Mouse (Mus musculus) myocyte (in vitro differentiated cells): ENCODE data around the gene Snrnp27. TPM values are rescaled to one million over a fixed set of nuclear protein-coding genes. Genes with fewer than 3 reads are reported as not detected.

Experiments used
- H3K27me3 ChIP-seq: one replicate; pipeline ENCODE4 v1.6.1; 2011; ENCODE audit not compliant: control insufficient read depth, insufficient read depth, insufficient read length
- H3K36me3 ChIP-seq: one replicate; pipeline ENCODE4 v1.6.1; 2011; ENCODE audit not compliant: control insufficient read depth, insufficient read depth
- H3K4me2 ChIP-seq: one replicate; pipeline ENCODE4 v1.6.1; 2011; ENCODE audit warnings: low read depth, control low read depth
- H3K4me3 ChIP-seq: one replicate; pipeline ENCODE4 v1.5.1; 2011; ENCODE audit warnings: mild to moderate bottlenecking, control low read depth, moderate library complexity
- H3K79me2 ChIP-seq: one replicate; pipeline ENCODE4 v1.6.1; 2011; ENCODE audit not compliant: control insufficient read depth, insufficient read depth
- H3ac ChIP-seq: one replicate; pipeline ENCODE4 v1.6.1; 2011; ENCODE audit not compliant: control insufficient read depth, insufficient read length
- CEBPB ChIP-seq: IDR thresholded peaks from 2 replicates; pipeline ENCODE4 v1.6.1; 2011; ENCODE audit warnings: mild to moderate bottlenecking, moderate library complexity; ENCODE audit not compliant: poor library complexity, insufficient read depth, severe bottlenecking
- E2F4 ChIP-seq: IDR thresholded peaks from one replicate; pipeline ENCODE4 v1.6.1; 2011; ENCODE audit warnings: mild to moderate bottlenecking, control low read depth, moderate library complexity; ENCODE audit not compliant: insufficient read depth
- MAX ChIP-seq: IDR thresholded peaks from one replicate; pipeline ENCODE4 v1.6.1; 2011; ENCODE audit warnings: low read depth, mild to moderate bottlenecking, control low read depth
- MYOD1 ChIP-seq, 3 experiments: IDR thresholded peaks; one replicate each; pipeline ENCODE4 v1.6.1; 2011; ENCODE audit warnings: control low read depth in 2 of 3, low read depth in 2 of 3, mild to moderate bottlenecking in 2 of 3, moderate library complexity in 1 of 3; ENCODE audit not compliant: insufficient read length in 2 of 3, control insufficient read depth in 1 of 3
- MYOG ChIP-seq, 3 experiments: IDR thresholded peaks; one replicate each; pipeline ENCODE4 v1.6.1; 2011; ENCODE audit warnings: control low read depth in 2 of 3, low read depth in 2 of 3, mild to moderate bottlenecking in 2 of 3; ENCODE audit not compliant: insufficient read length in 2 of 3, control insufficient read depth in 1 of 3, insufficient read depth in 1 of 3
- POLR2A ChIP-seq: IDR thresholded peaks from one replicate; pipeline ENCODE4 v1.6.1; 2011; ENCODE audit warnings: low read depth, mild to moderate bottlenecking, control low read depth, moderate library complexity; ENCODE audit not compliant: insufficient read length
- POLR2AphosphoS2 ChIP-seq: IDR thresholded peaks from one replicate; pipeline ENCODE4 v1.6.1; 2011; ENCODE audit warnings: low read depth, control low read depth; ENCODE audit not compliant: insufficient read length
- REST ChIP-seq: IDR thresholded peaks from one replicate; pipeline ENCODE4 v1.6.1; 2011; ENCODE audit warnings: mild to moderate bottlenecking, control low read depth, moderate library complexity; ENCODE audit not compliant: insufficient read depth, insufficient read length
- SRF ChIP-seq: IDR thresholded peaks from one replicate; pipeline ENCODE4 v1.6.1; 2011; ENCODE audit warnings: low read depth; ENCODE audit not compliant: control insufficient read depth, insufficient read length
- TCF12 ChIP-seq: IDR thresholded peaks from one replicate; pipeline ENCODE4 v1.6.1; 2011; ENCODE audit warnings: mild to moderate bottlenecking, control low read depth; ENCODE audit not compliant: poor library complexity, insufficient read depth, severe bottlenecking
- TCF3 ChIP-seq: IDR thresholded peaks from one replicate; pipeline ENCODE4 v1.6.1; 2011; ENCODE audit warnings: low read depth, control low read depth; ENCODE audit not compliant: insufficient read length
- USF1 ChIP-seq: IDR thresholded peaks from one replicate; pipeline ENCODE4 v1.6.1; 2011; ENCODE audit warnings: low read depth, mild to moderate bottlenecking, control low read depth, moderate library complexity
- polyA plus RNA-seq: library from polyadenylated mRNA; unstranded; fragments of >200 nt; fragmentation: generic; extraction: Trizol; gene quantifications from one replicate; pipeline ENCODE4 v1.2.1, GENCODE M21; 2012; ENCODE audit warnings: missing spikeins

Gene Snrnp27
- polyA plus RNA-seq, 1 experiment = 53.8 TPM

GRCm38 (mm10) chr6:86678341-86678740 lies 6.0 kb downstream of the Snrnp27 start:
- Histone ChIP-seq H3ac (no peak overlapping the region), H3K79me2 (peaks cover 7% of the 10 kb centered on the region), H3K4me3 (no peak overlapping the region), H3K27me3 (no peaks in the 10 kb centered on the region), H3K36me3 (peaks cover 57% of the 10 kb centered on the region), H3K4me2 (no peak overlapping the region)
- TF ChIP-seq E2F4 (no peak), MYOD1 (IDR thresholded peaks at IDR 0.05; ENCODE audit: control insufficient read depth in 1 of 3, insufficient read length in 2 of 3, low read depth in 2 of 3) (no peak), CEBPB (no peak), TCF12 (no peak), SRF (no peak), POLR2A (no peak), POLR2AphosphoS2 (no peak), USF1 (no peak), REST (no peak), MAX (no peak), MYOG (IDR thresholded peaks at IDR 0.05; ENCODE audit: control insufficient read depth in 1 of 3, insufficient read depth in 1 of 3, insufficient read length in 2 of 3, low read depth in 2 of 3) (no peak), TCF3 (no peak)

GRCm38 (mm10) chr6:86670873-86671272 lies 13.4 kb downstream of the Snrnp27 start:
- Histone ChIP-seq H3K36me3 (peaks cover 30% of the 10 kb centered on the region), H3K27me3 (no peaks in the 10 kb centered on the region), H3K4me2 (no peak overlapping the region), H3K4me3 (no peak overlapping the region), H3ac (no peak overlapping the region), H3K79me2 (no peaks in the 10 kb centered on the region)
- TF ChIP-seq REST (no peak), TCF12 (no peak), MYOD1 (IDR thresholded peaks at IDR 0.05; ENCODE audit: control insufficient read depth in 1 of 3, insufficient read length in 2 of 3, low read depth in 2 of 3) (no peak), USF1 (no peak), TCF3 (no peak), POLR2AphosphoS2 (no peak), SRF (no peak), POLR2A (no peak), CEBPB (no peak), MYOG (IDR thresholded peaks at IDR 0.05; ENCODE audit: control insufficient read depth in 1 of 3, insufficient read depth in 1 of 3, insufficient read length in 2 of 3, low read depth in 2 of 3) (no peak), MAX (no peak), E2F4 (no peak)

GRCm38 (mm10) chr6:86669240-86669727 lies 15.0 kb downstream of the Snrnp27 start:
- Histone ChIP-seq H3K79me2 (no peaks in the 10 kb centered on the region), H3K36me3 (peaks cover 22% of the 10 kb centered on the region)

GRCm38 (mm10) chr6:86668580-86669239 lies 15.6 kb downstream of the Snrnp27 start, which contains the start of gene Mxd1:
TSS of gene Mxd1 (minus strand) at chr6:86669161.
- no peaks in the 10 kb centered on the region for H3K27me3 ChIP-seq
- peak within 1 kb of the TSS; percentile 19 for H3K4me3 ChIP-seq
- TF ChIP-seq TCF3 (no peak), MAX (no peak), MYOD1 (IDR thresholded peaks at IDR 0.05; ENCODE audit: control insufficient read depth in 1 of 3, insufficient read length in 2 of 3, low read depth in 2 of 3) (no peak), SRF (no peak), POLR2AphosphoS2 (peak; percentile 78), E2F4 (no peak), POLR2A (peak; percentile 70), CEBPB (no peak), TCF12 (no peak), MYOG (IDR thresholded peaks at IDR 0.05; ENCODE audit: control insufficient read depth in 1 of 3, insufficient read depth in 1 of 3, insufficient read length in 2 of 3, low read depth in 2 of 3) (no peak), REST (no peak), USF1 (no peak)
- H3K4me2 ChIP-seq = peak within 1 kb of the TSS; percentile 96
- peaks cover 20% of the 10 kb centered on the region for H3K36me3 ChIP-seq
- peak within 1 kb of the TSS; percentile 11 for H3ac ChIP-seq
- no peaks in the 10 kb centered on the region for H3K79me2 ChIP-seq

More at GRCm38 (mm10) chr6:86669240-86669727, 15.0 kb downstream of the Snrnp27 start:
- Histone ChIP-seq H3K4me2 (peak overlapping the region; percentile 84), H3K27me3 (no peaks in the 10 kb centered on the region), H3K4me3 (peak overlapping the region; percentile 19), H3ac (peak overlapping the region; percentile 11)
- TF ChIP-seq TCF3 (no peak), E2F4 (no peak), POLR2A (peak; percentile 7), TCF12 (no peak), POLR2AphosphoS2 (peak; percentile 80)

GRCm38 (mm10) chr6:86667061-86667460 lies 17.3 kb downstream of the Snrnp27 start:
- peaks cover 7% of the 10 kb centered on the region for H3K36me3 ChIP-seq
- no peaks in the 10 kb centered on the region for H3K79me2 ChIP-seq
- no peak overlapping the region for H3ac ChIP-seq
- H3K4me3 ChIP-seq = no peak overlapping the region
- no peaks in the 10 kb centered on the region for H3K27me3 ChIP-seq
- peak overlapping the region; percentile 96 for H3K4me2 ChIP-seq
- no peak for TF ChIP-seq SRF
- no peak for TF ChIP-seq MYOG (IDR thresholded peaks at IDR 0.05; ENCODE audit: control insufficient read depth in 1 of 3, insufficient read depth in 1 of 3, insufficient read length in 2 of 3, low read depth in 2 of 3)
- TF ChIP-seq USF1 = no peak
- no peak for TF ChIP-seq TCF3
- TF ChIP-seq POLR2AphosphoS2 = no peak
- no peak for TF ChIP-seq REST
- TF ChIP-seq TCF12 = no peak
- no peak for TF ChIP-seq POLR2A
- no peak for TF ChIP-seq CEBPB
- TF ChIP-seq E2F4 = no peak
- no peak for TF ChIP-seq MYOD1 (IDR thresholded peaks at IDR 0.05; ENCODE audit: control insufficient read depth in 1 of 3, insufficient read length in 2 of 3, low read depth in 2 of 3)
- no peak for TF ChIP-seq MAX
